Mouse (Mus musculus): Measurements from ENCODE around the gene Trub1. TPM values are rescaled to one million over a fixed set of nuclear protein-coding genes. Genes with fewer than 3 reads are reported as not detected.

The Trub1 gene
- total and polyA plus RNA-seq, 2 experiments, result 5.7 to 12.7 TPM

- H3K79me2 ChIP-seq (ENCODE audit: control insufficient read depth, insufficient read depth, low read length), result no peaks in the 10 kb centered on the region
- WGBS, result 95% methylated on average over 15 of the region's 15 CpGs
- no peaks in the 10 kb centered on the region for H3K36me3 ChIP-seq (ENCODE audit: control insufficient read depth, insufficient read depth, low read length)
- H3K4me1 ChIP-seq (ENCODE audit: control insufficient read depth, insufficient read depth, low read length), result no peaks in the 10 kb centered on the region
- no peak for DNase-seq (ENCODE audit: extremely low read depth, low read depth, low spot score)
- H3K27ac ChIP-seq (replicated peaks; ENCODE audit: insufficient read depth, low read depth, low read length), result no peak overlapping the region
- no peaks in the 10 kb centered on the region for H3K27me3 ChIP-seq (ENCODE audit: control insufficient read depth, insufficient read depth, low read length)
- no peak overlapping the region for H3K4me3 ChIP-seq (ENCODE audit: insufficient read depth, low read depth, low read length)
- H3K9ac ChIP-seq (ENCODE audit: low read depth, low read length), result no peak overlapping the region
- TF ChIP-seq POLR2A (IDR thresholded peaks at IDR 0.05; ENCODE audit: extremely low read depth, insufficient read depth, low read length) (no peak), CTCF (IDR thresholded peaks at IDR 0.05; ENCODE audit: low read depth, low read length) (no peak)
Measured at GRCm38 (mm10) chr19:57425296-57425695, 27.4 kb upstream of the Trub1 start.

DNA sequence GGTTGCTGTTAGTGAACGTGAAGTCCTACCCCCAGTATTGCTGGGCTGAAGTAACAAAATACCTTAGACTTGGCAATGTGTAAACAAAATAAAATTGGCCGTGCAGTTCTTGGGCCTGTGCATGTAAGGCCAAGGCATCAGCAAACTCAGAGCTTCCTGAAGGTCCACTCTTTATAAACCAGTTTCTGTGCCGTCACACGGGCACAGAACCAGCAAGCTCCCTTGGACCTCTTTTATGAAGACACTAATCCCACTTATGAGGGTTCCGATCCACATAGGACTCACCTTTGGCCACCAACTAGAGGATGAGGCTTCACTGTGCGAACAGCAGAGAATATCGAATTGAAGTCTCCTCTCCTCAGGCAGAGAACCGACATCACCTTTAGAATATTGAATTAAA lies 25.9 kb upstream of the Trub1 start:
- H3K27me3 ChIP-seq (ENCODE audit: control insufficient read depth, insufficient read depth, low read length), result no peaks in the 10 kb centered on the region
- H3K36me3 ChIP-seq (ENCODE audit: control insufficient read depth, insufficient read depth, low read length), result no peaks in the 10 kb centered on the region
- H3K27ac ChIP-seq (replicated peaks; ENCODE audit: insufficient read depth, low read depth, low read length), result no peak overlapping the region
- no peak for TF ChIP-seq CTCF (IDR thresholded peaks at IDR 0.05; ENCODE audit: low read depth, low read length)
- no peak for TF ChIP-seq POLR2A (IDR thresholded peaks at IDR 0.05; ENCODE audit: extremely low read depth, insufficient read depth, low read length)
- H3K4me3 ChIP-seq (ENCODE audit: insufficient read depth, low read depth, low read length), result no peak overlapping the region
- DNase-seq (ENCODE audit: extremely low read depth, low read depth, low spot score), result no peak
- WGBS, result 94% methylated on average over 8 of the region's 8 CpGs
- H3K4me1 ChIP-seq (ENCODE audit: control insufficient read depth, insufficient read depth, low read length), result no peaks in the 10 kb centered on the region
- H3K9ac ChIP-seq (ENCODE audit: low read depth, low read length), result no peak overlapping the region
- H3K79me2 ChIP-seq (ENCODE audit: control insufficient read depth, insufficient read depth, low read length), result no peaks in the 10 kb centered on the region

- Histone ChIP-seq H3K4me3 (ENCODE audit: insufficient read depth, low read depth, low read length) (no peak overlapping the region), H3K4me1 (ENCODE audit: control insufficient read depth, insufficient read depth, low read length) (no peaks in the 10 kb centered on the region), H3K27me3 (ENCODE audit: control insufficient read depth, insufficient read depth, low read length) (no peaks in the 10 kb centered on the region), H3K27ac (replicated peaks; ENCODE audit: insufficient read depth, low read depth, low read length) (no peak overlapping the region), H3K36me3 (ENCODE audit: control insufficient read depth, insufficient read depth, low read length) (no peaks in the 10 kb centered on the region), H3K9ac (ENCODE audit: low read depth, low read length) (no peak overlapping the region), H3K79me2 (ENCODE audit: control insufficient read depth, insufficient read depth, low read length) (no peaks in the 10 kb centered on the region)
- TF ChIP-seq CTCF (IDR thresholded peaks at IDR 0.05; ENCODE audit: low read depth, low read length), result no peak
- no peak for TF ChIP-seq POLR2A (IDR thresholded peaks at IDR 0.05; ENCODE audit: extremely low read depth, insufficient read depth, low read length)
- WGBS, result 84% methylated on average over 14 of the region's 14 CpGs
- DNase-seq (ENCODE audit: extremely low read depth, low read depth, low spot score), result no peak
Measured at GRCm38 (mm10) chr19:57427756-57428438, 24.8 kb upstream of the Trub1 start.

DNA sequence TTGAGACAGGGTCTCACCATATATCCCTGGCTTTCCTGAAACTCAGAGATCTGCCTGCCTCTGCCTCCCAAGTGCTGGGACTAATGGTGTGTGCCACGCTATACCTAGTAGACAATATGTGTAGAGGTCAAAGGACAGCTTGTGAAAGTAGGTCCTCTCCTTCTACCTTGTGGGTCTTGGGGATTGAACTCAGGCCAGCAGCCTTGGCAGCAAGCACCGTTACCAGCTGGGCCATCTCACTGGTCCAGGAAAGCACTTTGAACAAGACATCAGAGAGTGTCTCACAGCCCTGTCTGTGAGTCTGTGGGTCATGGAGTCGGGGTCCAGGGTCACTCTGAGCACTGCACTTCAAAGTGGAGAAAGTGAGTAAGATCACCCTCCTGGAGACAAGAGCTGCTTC lies 24.1 kb upstream of the Trub1 start:
- Histone ChIP-seq H3K27me3 (ENCODE audit: control insufficient read depth, insufficient read depth, low read length) (no peaks in the 10 kb centered on the region), H3K36me3 (ENCODE audit: control insufficient read depth, insufficient read depth, low read length) (no peaks in the 10 kb centered on the region), H3K79me2 (ENCODE audit: control insufficient read depth, insufficient read depth, low read length) (no peaks in the 10 kb centered on the region), H3K4me3 (ENCODE audit: insufficient read depth, low read depth, low read length) (no peak overlapping the region), H3K4me1 (ENCODE audit: control insufficient read depth, insufficient read depth, low read length) (no peaks in the 10 kb centered on the region), H3K27ac (replicated peaks; ENCODE audit: insufficient read depth, low read depth, low read length) (no peak overlapping the region), H3K9ac (ENCODE audit: low read depth, low read length) (no peak overlapping the region)
- 87% methylated on average over 3 of the region's 3 CpGs for WGBS
- TF ChIP-seq CTCF (IDR thresholded peaks at IDR 0.05; ENCODE audit: low read depth, low read length) (no peak), POLR2A (IDR thresholded peaks at IDR 0.05; ENCODE audit: extremely low read depth, insufficient read depth, low read length) (no peak)
- no peak for DNase-seq (ENCODE audit: extremely low read depth, low read depth, low spot score)

DNA sequence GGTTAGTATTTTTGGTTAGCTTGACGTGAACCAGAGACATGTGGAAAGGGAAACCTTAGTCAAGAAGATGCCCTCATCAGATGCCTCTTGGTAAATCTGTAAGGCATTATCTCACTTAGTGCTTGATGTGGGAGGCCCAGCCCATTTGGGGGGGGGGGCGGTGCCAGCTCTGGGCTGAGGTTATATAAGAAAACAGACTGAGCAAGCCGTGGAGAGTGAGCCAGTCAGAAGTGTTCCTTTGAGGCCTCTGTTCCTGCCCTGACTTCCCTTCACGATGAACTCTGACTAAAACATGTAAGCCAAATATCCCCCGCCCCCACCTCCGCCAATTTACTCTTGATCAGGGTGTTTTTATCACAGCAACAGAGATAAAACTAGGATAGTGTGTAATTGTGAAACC lies 22.8 kb upstream of the Trub1 start:
- no peaks in the 10 kb centered on the region for H3K79me2 ChIP-seq (ENCODE audit: control insufficient read depth, insufficient read depth, low read length)
- H3K36me3 ChIP-seq (ENCODE audit: control insufficient read depth, insufficient read depth, low read length), result no peaks in the 10 kb centered on the region
- 75% methylated on average over 6 of the region's 6 CpGs for WGBS
- no peak for DNase-seq (ENCODE audit: extremely low read depth, low read depth, low spot score)
- no peak overlapping the region for H3K4me3 ChIP-seq (ENCODE audit: insufficient read depth, low read depth, low read length)
- H3K4me1 ChIP-seq (ENCODE audit: control insufficient read depth, insufficient read depth, low read length), result no peaks in the 10 kb centered on the region
- H3K9ac ChIP-seq (ENCODE audit: low read depth, low read length), result no peak overlapping the region
- no peak overlapping the region for H3K27ac ChIP-seq (replicated peaks; ENCODE audit: insufficient read depth, low read depth, low read length)
- H3K27me3 ChIP-seq (ENCODE audit: control insufficient read depth, insufficient read depth, low read length), result no peaks in the 10 kb centered on the region
- TF ChIP-seq CTCF (IDR thresholded peaks at IDR 0.05; ENCODE audit: low read depth, low read length) (no peak), POLR2A (IDR thresholded peaks at IDR 0.05; ENCODE audit: extremely low read depth, insufficient read depth, low read length) (no peak)

DNA sequence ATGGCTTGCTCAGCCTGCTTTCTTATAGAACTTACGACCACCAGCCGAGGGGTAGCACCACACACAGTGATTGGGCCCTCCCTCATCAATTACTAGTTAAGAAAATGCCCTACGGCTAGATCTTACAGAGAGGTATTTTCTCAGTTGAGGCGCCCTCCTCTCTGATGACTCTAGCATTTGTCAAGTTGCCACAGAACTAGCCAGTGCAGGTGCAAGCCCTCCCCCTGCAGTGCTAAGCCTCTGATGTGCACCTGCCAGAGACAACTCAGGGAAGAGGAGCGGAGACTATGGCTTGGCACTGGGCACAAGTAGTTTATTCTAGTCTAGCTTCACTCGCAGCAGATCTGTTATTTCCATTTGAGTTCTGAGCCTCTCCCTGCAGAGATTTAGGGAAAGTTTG lies 21.2 kb upstream of the Trub1 start:
- Histone ChIP-seq H3K79me2 (ENCODE audit: control insufficient read depth, insufficient read depth, low read length) (no peaks in the 10 kb centered on the region), H3K9ac (ENCODE audit: low read depth, low read length) (no peak overlapping the region), H3K27me3 (ENCODE audit: control insufficient read depth, insufficient read depth, low read length) (no peaks in the 10 kb centered on the region), H3K4me3 (ENCODE audit: insufficient read depth, low read depth, low read length) (no peak overlapping the region), H3K36me3 (ENCODE audit: control insufficient read depth, insufficient read depth, low read length) (no peaks in the 10 kb centered on the region), H3K27ac (replicated peaks; ENCODE audit: insufficient read depth, low read depth, low read length) (no peak overlapping the region), H3K4me1 (ENCODE audit: control insufficient read depth, insufficient read depth, low read length) (no peaks in the 10 kb centered on the region)
- no peak for TF ChIP-seq CTCF (IDR thresholded peaks at IDR 0.05; ENCODE audit: low read depth, low read length)
- no peak for TF ChIP-seq POLR2A (IDR thresholded peaks at IDR 0.05; ENCODE audit: extremely low read depth, insufficient read depth, low read length)
- no peak for DNase-seq (ENCODE audit: extremely low read depth, low read depth, low spot score)
- 68% methylated on average over 6 of the region's 6 CpGs for WGBS
